Mouse (Mus musculus): Measurements from ENCODE around the gene H60b.
"Not testable (repeated sequence)": the region's sequence is repeated elsewhere in the genome, so short reads cannot be mapped to it uniquely, and the experiment has no call there.

DNA sequence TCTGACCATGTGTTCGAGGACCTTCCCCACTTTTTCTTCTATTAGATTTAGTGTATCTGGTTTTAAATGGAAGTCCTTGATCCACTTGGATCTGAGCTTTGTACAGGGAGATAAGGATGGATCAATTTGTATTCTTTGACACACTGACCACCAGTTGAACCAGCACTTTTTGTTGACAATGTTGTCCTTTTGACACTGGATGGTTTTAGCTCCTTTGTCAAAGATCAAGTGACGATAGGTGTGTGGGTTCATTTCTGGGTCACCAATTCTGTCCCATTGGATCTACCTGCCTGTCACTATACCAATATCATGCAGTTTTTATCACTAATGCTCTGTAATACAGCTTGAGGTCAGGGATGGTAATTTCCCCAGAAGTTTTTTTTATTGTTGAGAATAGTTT lies 18.1 kb downstream of the H60b start:
- TF ChIP-seq CHD2 (IDR thresholded peaks at IDR 0.05; ENCODE audit: low read depth, low read length); HCFC1 (IDR thresholded peaks at IDR 0.05; ENCODE audit: borderline replicate concordance, insufficient read depth, low read length): not testable (repeated sequence)
